Mouse (Mus musculus): ENCODE data around the gene Insig2.

The Insig2 gene

GRCm38 (mm10) chr1:121326591-121327343 lies 5.6 kb downstream of the Insig2 start:
- DNase-seq (ENCODE audit: low read depth, low spot score): no peak

GRCm38 (mm10) chr1:121323501-121323900 lies 8.9 kb downstream of the Insig2 start:
- DNase-seq (ENCODE audit: low read depth, low spot score): no peak

- DNase-seq (ENCODE audit: low read depth, low spot score): no peak
These were observed 17.5 kb downstream of the Insig2 start for GRCm38 (mm10) chr1:121314766-121315428.

GRCm38 (mm10) chr1:121313181-121313580 lies 19.2 kb downstream of the Insig2 start:
- no peak for DNase-seq (ENCODE audit: low read depth, low spot score)

- DNase-seq (ENCODE audit: low read depth, low spot score): no peak
These were observed 20.1 kb downstream of the Insig2 start for GRCm38 (mm10) chr1:121312326-121312725.

- no peak for DNase-seq (ENCODE audit: low read depth, low spot score)
These were observed 35.6 kb downstream of the Insig2 start for GRCm38 (mm10) chr1:121296717-121297255.

- DNase-seq (ENCODE audit: low read depth, low spot score): no peak
These were observed 38.8 kb downstream of the Insig2 start for GRCm38 (mm10) chr1:121293571-121293970.

- DNase-seq (ENCODE audit: low read depth, low spot score): no peak
These were observed 41.5 kb downstream of the Insig2 start for GRCm38 (mm10) chr1:121290841-121291240.

- no peak for DNase-seq (ENCODE audit: low read depth, low spot score)
These were observed 42.0 kb downstream of the Insig2 start for GRCm38 (mm10) chr1:121290340-121290739.

- DNase-seq (ENCODE audit: low read depth, low spot score): no peak
These were observed 48.2 kb downstream of the Insig2 start for GRCm38 (mm10) chr1:121284197-121284596.

GRCm38 (mm10) chr1:121280501-121280900 lies 51.9 kb downstream of the Insig2 start:
- DNase-seq (ENCODE audit: low read depth, low spot score): no peak

- DNase-seq (ENCODE audit: low read depth, low spot score): no peak
These were observed 54.0 kb downstream of the Insig2 start for GRCm38 (mm10) chr1:121278370-121278769.

GRCm38 (mm10) chr1:121277466-121277865 lies 54.9 kb downstream of the Insig2 start:
- no peak for DNase-seq (ENCODE audit: low read depth, low spot score)

GRCm38 (mm10) chr1:121275961-121276506 lies 56.4 kb downstream of the Insig2 start:
- DNase-seq (ENCODE audit: low read depth, low spot score): no peak

- peak; percentile 14 for DNase-seq (ENCODE audit: low read depth, low spot score)
These were observed 72.1 kb downstream of the Insig2 start for GRCm38 (mm10) chr1:121260171-121260741.

Measured in WW6 (cell line).